Mouse (Mus musculus): Measurements from ENCODE around the gene Aqp6.

GRCm38 (mm10) chr15:99653291-99653690 is 52.1 kb downstream of the Aqp6 start:
- TF ChIP-seq CTCF (conservative IDR thresholded peaks at IDR 0.05; ENCODE audit: insufficient read depth, insufficient read length, low read depth, low read length) (no peak), POLR2A (IDR thresholded peaks at IDR 0.05; ENCODE audit: low read depth, low read length) (no peak)

Measured in kidney, adult 2 months (tissue).